Mouse (Mus musculus) NIH3T3 (cell line): ENCODE results near the gene Slc12a8.

ENCODE experiments used
- DNase-seq: peaks from one replicate; pipeline ENCODE4 v3.0.0-alpha.2; 2012; ENCODE audit warnings: low read depth

The Slc12a8 gene

DNA sequence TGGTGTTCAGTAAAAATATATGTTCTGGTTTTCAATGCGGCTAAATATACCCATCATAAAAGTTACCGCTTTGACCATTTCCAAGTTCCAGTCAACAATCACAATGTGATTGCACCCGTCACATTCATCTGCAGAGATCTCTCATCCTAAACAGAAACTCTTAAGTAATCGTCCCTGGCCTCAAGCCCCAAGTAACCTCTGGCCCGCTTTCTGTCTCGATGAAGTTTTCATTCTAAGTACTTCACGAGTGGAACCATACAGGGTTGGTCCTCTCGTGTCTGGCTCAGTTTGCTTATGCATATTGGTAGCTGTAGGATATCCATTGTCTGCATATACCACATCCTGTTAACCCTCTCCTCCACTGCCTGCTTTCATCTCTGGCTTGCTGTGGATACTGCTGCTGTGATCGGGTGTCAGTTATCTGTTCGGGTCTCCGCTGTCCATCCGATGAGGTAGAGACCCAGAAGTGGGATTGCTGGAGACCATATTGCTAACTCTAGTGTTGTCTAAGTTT lies 181.2 kb downstream of the Slc12a8 start:
- DNase-seq = peak; percentile 43

DNA sequence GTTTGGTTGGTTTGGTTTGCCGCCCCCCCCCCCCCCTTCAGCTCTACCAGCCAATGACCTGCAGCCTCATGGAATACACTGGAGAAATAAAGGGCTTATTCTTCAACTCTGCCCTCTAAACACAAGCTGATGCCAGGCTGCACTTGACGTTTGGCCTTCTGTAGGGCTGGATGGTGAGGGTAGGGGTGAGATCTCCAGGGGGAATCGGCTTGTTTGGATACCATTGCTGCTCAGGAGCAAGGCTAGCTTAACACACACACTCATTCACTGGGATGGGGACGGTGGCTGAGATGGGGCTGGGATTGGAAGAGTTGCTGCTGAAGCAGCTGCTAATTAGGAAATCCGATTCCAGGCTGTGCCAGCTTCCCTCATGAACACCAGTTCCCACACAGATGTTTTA lies 183.5 kb downstream of the Slc12a8 start:
- no peak for DNase-seq

DNA sequence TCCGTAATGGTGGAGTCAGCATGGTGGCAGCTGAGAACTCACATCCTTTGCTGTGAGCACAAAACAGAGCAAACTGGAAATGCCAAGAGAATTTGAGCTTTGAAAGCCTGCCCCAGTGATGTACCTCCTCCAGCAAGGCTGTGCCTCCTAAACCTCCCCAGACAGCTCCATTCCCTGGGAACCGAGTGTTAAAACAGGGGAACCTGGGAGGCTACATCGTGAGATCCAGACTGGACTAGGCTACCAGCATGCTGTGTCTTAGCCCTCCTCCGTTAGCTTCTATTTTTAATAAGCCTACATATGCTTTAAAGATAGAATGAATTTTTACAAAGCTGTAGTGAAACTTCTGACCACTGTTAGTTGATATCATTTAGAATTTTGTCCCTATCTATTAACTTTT lies 184.7 kb downstream of the Slc12a8 start:
- no peak for DNase-seq

DNA sequence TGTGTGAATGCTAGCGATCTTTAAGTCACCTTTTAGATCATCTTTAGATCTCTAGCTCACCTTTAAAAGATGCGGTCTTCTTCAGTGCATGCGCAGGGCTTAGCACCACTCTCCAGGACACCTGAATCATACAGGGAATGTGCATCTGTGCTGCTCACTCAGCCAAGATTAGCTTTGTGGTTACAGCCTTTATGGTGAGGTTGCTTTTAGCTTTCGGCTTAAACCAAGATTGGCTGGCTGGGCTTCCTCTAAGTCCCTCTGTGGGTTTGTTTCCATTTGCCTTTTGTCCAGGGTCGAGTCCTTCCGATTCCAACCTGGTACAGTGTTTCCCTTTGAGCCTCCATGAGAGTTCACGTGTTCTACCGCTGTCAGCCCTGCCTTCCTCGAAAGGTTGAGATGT lies 187.2 kb downstream of the Slc12a8 start:
- DNase-seq = no peak

DNA sequence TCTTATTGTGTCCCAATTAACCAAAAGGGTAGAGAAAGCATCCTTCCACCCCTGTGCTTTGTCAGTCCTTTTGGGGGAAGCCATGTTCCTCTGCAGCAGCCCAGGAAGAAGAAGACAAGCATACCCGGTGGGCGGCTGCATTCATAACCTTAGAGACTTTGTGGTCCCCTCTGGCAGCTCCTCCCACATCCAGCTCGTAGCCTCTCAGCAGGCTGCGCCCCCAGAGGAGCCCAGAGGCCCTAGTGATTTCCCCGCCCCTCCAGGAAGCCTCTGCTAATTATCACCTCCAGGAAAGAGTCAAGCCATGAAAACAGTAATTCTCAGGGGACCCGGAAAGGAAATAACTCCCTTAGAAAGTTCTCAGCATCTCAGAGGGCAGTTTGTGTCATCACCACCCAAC lies 188.1 kb downstream of the Slc12a8 start:
- DNase-seq = no peak

DNA sequence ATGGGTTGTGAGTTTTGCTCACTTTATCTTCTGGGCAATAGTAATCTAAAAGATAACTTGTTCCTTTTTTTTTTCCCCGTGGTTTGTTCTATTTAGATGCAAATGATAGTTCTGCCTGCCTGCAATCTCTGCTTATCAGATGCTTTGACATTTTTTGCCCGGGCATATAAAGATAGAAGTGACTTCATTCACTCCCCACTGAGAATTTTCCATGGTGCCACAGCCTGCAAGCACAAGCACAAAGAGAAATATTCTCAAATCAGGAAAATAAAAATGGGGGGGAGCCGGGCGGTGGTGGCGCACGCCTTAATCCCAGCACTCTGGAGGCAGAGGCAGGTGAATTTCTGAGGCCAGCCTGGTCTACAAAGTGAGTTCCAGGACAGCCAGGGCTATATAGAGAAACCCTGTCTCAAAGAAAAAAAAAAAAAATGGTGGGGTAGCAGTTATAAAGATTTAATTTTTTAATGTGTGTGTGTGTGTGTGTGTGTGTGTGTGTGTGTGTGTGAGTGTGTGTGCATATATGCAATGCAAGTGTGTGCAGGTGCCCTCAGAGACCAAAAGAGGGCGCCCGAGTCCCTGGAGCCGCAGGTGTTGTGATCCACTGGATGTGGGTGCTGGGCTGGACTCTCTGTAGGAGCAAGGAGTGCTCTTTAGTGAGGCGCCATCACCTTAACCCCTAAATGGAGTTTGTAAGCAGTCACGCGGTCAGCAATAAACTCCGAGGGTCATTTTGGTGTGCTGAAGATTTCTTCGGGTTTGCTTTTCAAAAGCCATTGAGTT lies 189.2 kb downstream of the Slc12a8 start:
- no peak for DNase-seq

DNA sequence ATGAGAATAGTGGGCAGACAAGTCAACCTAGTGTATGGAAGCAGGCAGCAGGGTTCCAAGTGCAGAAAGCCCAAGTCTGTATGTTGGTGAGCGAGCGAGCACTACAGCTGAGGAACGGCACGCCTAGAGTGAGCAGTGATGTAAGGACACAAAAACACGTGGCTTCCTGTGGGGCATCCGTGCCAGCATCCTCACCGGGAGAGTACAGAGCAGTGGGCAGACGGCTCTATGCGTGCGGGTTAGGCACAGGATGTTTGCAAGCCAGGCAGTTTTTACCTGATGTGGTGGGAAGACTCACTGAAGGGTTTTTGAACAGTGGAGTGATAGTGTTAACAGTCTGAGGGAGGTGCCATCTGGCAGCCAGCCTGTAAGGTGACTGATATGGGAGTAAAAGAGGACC lies 190.9 kb downstream of the Slc12a8 start:
- no peak for DNase-seq

DNA sequence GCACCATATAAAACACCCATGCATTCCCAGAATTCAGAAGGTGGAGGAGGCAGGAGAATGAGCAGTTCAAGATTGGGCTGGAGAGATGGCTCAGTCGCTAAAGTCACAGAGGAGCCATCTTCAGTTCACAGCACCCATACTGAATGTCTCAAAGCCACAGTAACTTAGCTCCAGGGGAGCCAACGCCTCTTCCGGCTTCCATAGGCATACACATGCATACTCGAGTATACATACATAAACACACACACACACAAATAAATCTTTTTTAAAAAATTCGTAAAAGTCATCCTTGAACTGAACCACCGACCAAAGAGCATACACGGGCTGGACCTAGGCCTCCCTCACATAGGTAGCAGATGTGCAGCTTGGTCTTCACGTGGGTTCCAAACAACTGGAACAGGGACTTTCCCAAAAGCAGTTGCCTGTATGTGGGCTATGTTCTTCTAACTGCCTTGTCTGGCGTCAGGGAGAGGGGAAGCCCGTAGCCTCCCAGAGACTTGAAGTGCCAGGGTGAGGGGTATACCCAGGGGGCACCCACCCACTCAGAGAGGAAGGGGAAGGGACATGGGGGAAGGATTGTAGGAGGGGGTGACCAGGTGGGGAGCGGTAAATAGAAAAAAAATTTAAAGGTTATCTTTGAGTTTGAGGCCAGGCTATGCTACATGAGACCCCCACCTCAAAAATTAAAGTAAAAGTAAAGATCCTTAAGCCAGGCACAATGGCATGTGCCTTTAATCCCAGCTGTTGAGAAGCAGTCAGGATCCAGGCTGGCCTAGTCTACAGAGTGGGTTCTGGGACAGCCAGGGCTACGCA lies 191.7 kb downstream of the Slc12a8 start:
- no peak for DNase-seq
